Mouse (Mus musculus): Measurements from ENCODE around the gene Mnat1. TPM values are rescaled to one million over a fixed set of nuclear protein-coding genes. Genes with fewer than 3 reads are reported as not detected.
"Not testable (repeated sequence)": the region's sequence is repeated elsewhere in the genome, so short reads cannot be mapped to it uniquely, and the experiment has no call there.

The Mnat1 gene
- polyA plus RNA-seq, 1 experiment from 2014 or later: 36.6 TPM

DNA sequence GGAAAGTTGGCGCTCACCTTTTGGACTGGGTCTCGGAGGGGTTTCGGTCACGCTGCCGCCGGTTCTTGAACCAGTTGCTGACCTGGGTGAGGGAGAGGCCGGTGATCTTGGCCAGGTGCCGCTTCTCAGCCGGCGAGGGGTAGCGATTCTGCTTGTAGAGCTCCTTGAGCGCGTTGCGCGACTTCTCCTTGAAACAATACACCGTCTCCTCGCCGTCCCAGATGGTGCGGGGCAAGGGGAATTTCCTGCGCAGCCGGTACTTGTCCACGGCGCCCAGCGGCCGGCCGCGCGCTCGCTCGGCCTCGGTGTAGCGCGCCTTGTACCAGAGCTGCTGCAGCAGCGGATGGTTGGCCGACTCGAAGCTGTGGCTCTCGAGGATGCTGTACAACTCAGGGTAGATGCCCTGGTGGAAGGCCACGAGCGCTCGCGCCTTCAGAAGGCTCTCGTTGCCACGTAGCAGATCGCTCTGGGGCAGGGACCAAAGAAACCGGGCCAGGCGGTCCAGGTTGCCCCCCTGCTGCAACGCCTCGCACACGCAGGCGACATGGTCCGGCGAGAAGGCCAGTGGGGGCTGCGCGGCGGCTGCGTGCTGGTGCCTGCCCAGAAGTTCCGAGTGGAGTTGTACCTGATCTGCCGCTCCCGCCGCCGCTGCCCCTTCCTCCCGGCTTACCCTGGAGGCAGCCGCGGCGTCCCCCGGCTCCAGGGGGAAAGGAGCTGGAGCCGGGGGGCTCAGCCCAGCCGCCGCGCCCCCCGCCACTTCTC is 11.0 kb upstream of the Mnat1 start:
- Histone ChIP-seq H3K27me3 (ENCODE audit: control insufficient read depth, insufficient read depth, low read length) (no peaks in the 10 kb centered on the region), H3K36me3 (ENCODE audit: control insufficient read depth, insufficient read depth, low read length) (no peaks in the 10 kb centered on the region), H3K4me2 (replicated peaks; ENCODE audit: low read depth, low read length) (peak overlapping the region; percentile 99), H3K9ac (replicated peaks; ENCODE audit: low read depth, low read length) (peak overlapping the region; percentile 50), H3K9me3 (ENCODE audit: control insufficient read depth, low read depth, low read length) (no peaks in the 10 kb centered on the region), H3K4me1 (ENCODE audit: control insufficient read depth, insufficient read depth, low read length) (peaks cover 14% of the 10 kb centered on the region; the same call in 1 of the 2 replicates), H3K27ac (ENCODE audit: low read length) (peak overlapping the region; percentile 58), H3K4me3 (ENCODE audit: low read depth, low read length) (peak overlapping the region; percentile 71)
- ATAC-seq (ENCODE audit: insufficient number of reproducible peaks, insufficient read depth, low FRiP score, low read depth): peak; percentile 19
- under 1% methylated on average over 67 of the region's 71 CpGs for WGBS

DNA sequence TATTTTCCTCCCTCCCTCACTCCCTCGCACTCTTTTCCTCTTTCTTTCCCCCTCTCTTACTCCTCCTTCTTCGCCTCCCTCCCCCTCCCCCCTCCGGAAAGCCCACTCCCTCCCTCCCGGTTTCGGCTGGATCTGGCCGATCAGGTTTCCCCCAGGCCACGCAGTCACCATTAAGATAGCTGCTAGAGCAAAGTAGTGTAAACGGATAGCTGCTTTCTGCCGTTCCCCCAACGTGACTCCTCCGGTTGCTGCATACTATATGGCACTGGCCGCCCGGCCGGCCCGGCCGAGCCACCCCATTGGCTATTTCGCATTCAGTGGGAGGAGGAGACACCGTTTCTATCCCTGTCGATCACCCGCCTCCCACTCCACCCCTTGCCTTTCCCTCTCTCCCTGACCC is 10.3 kb upstream of the Mnat1 start, which contains the start of gene Six4:
Gene Six4 (minus strand): TSS at position 261 of the 400 bp plus-strand sequence.
- Histone ChIP-seq H3K9ac (replicated peaks; ENCODE audit: low read depth, low read length) (peak within 1 kb of the TSS; percentile 50), H3K4me2 (replicated peaks; ENCODE audit: low read depth, low read length) (peak within 1 kb of the TSS; percentile 99), H3K9me3 (ENCODE audit: control insufficient read depth, low read depth, low read length) (no peaks in the 10 kb centered on the region), H3K27ac (ENCODE audit: low read length) (peak within 1 kb of the TSS; percentile 58), H3K4me1 (ENCODE audit: control insufficient read depth, insufficient read depth, low read length) (peaks cover 14% of the 10 kb centered on the region; the same call in 1 of the 2 replicates), H3K27me3 (ENCODE audit: control insufficient read depth, insufficient read depth, low read length) (no peaks in the 10 kb centered on the region), H3K36me3 (ENCODE audit: control insufficient read depth, insufficient read depth, low read length) (no peaks in the 10 kb centered on the region), H3K4me3 (ENCODE audit: low read depth, low read length) (peak within 1 kb of the TSS; percentile 71)
- under 1% methylated on average over 20 of the region's 20 CpGs for WGBS
- peak; percentile 86 for ATAC-seq (ENCODE audit: insufficient number of reproducible peaks, insufficient read depth, low FRiP score, low read depth)

DNA sequence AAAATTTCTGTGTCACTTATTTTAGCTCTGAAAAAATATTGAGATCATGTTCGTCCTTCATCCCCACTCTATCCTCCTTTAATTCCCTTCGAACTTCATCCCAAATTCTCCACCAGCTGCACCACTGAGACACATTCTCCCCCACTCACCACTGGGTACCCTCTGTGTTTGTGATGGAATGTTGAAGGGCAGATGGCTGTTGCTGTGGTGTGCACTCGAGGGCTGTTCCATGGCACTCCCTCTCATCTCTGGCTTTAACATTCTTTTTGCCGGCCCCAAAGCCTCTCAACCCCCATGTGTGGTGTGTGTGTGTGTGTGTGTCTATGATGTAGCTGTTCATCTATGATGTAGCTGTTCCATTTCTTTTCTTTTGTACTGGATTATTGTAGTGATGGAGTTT is 1.7 kb downstream of the Mnat1 start:
- no peak overlapping the region for H3K4me2 ChIP-seq (replicated peaks; ENCODE audit: low read depth, low read length)
- no peak overlapping the region for H3K9ac ChIP-seq (replicated peaks; ENCODE audit: low read depth, low read length)
- H3K27ac ChIP-seq (ENCODE audit: low read length): no peak overlapping the region
- H3K27me3 ChIP-seq (ENCODE audit: control insufficient read depth, insufficient read depth, low read length): no peaks in the 10 kb centered on the region
- ATAC-seq (ENCODE audit: insufficient number of reproducible peaks, insufficient read depth, low FRiP score, low read depth): no peak
- no peak overlapping the region for H3K4me3 ChIP-seq (ENCODE audit: low read depth, low read length)
- 69% methylated on average over 4 of the region's 4 CpGs for WGBS
- H3K36me3 ChIP-seq (ENCODE audit: control insufficient read depth, insufficient read depth, low read length): no peaks in the 10 kb centered on the region
- H3K9me3 ChIP-seq (ENCODE audit: control insufficient read depth, low read depth, low read length): no peaks in the 10 kb centered on the region
- no peaks in the 10 kb centered on the region; the same call in none of the 2 replicates for H3K4me1 ChIP-seq (ENCODE audit: control insufficient read depth, insufficient read depth, low read length)

DNA sequence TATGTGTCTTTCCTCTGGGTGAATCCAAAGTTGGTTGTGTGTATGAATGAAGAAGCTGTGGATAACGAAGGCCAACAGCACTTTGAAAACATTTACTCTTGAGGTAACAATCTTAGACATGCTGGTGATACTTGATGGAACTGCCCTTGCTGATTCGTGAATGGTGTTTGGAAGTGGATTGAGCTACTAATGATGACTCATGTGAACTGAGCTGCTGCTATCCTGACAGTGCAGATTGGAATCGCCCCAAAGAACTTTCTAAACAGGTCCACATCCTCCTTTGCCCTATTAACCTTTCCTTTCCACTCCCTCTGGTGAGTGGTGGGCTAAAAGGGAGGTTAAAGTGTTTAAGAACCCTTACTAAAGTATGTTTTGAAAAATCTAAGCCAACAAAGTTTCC is 17.2 kb downstream of the Mnat1 start:
- Histone ChIP-seq H3K36me3 (ENCODE audit: control insufficient read depth, insufficient read depth, low read length) (no peaks in the 10 kb centered on the region), H3K4me1 (ENCODE audit: control insufficient read depth, insufficient read depth, low read length) (no peaks in the 10 kb centered on the region), H3K9ac (replicated peaks; ENCODE audit: low read depth, low read length) (no peak overlapping the region), H3K4me2 (replicated peaks; ENCODE audit: low read depth, low read length) (no peak overlapping the region), H3K9me3 (ENCODE audit: control insufficient read depth, low read depth, low read length) (no peaks in the 10 kb centered on the region), H3K27me3 (ENCODE audit: control insufficient read depth, insufficient read depth, low read length) (no peaks in the 10 kb centered on the region), H3K27ac (ENCODE audit: low read length) (no peak overlapping the region), H3K4me3 (ENCODE audit: low read depth, low read length) (no peak overlapping the region)
- no peak for ATAC-seq (ENCODE audit: insufficient number of reproducible peaks, insufficient read depth, low FRiP score, low read depth)
- 76% methylated on average over 3 of the region's 3 CpGs for WGBS

GRCm38 (mm10) chr12:73147236-73147635 is 23.7 kb downstream of the Mnat1 start:
- H3K4me2 ChIP-seq (replicated peaks; ENCODE audit: low read depth, low read length): no peak overlapping the region
- ATAC-seq (ENCODE audit: insufficient number of reproducible peaks, insufficient read depth, low FRiP score, low read depth): no peak
- 67% methylated on average over 3 of the region's 3 CpGs for WGBS
- H3K4me1 ChIP-seq (ENCODE audit: control insufficient read depth, insufficient read depth, low read length): no peaks in the 10 kb centered on the region
- no peak overlapping the region for H3K27ac ChIP-seq (ENCODE audit: low read length)
- no peaks in the 10 kb centered on the region for H3K36me3 ChIP-seq (ENCODE audit: control insufficient read depth, insufficient read depth, low read length)
- no peak overlapping the region for H3K9ac ChIP-seq (replicated peaks; ENCODE audit: low read depth, low read length)
- no peaks in the 10 kb centered on the region for H3K9me3 ChIP-seq (ENCODE audit: control insufficient read depth, low read depth, low read length)
- no peak overlapping the region for H3K4me3 ChIP-seq (ENCODE audit: low read depth, low read length)
- H3K27me3 ChIP-seq (ENCODE audit: control insufficient read depth, insufficient read depth, low read length): no peaks in the 10 kb centered on the region

DNA sequence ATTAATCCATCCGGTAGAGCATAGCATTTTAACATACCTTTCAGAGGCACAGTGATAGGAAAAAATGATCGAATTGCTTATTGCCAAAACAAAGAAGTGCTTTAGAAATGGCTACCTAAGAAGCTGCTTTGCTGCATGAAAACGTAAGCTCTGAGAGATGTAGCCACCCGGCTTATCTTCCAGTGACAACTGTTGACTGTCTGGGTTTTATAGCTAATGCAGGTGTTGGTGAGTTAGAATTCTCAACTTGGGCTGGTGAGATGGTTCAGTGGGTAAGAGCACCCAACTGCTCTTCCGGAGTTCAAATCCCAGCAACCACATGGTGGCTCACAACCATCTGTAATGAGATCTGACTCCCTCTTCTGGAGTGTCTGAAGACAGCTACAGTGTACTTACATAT is 27.5 kb downstream of the Mnat1 start:
- ATAC-seq (ENCODE audit: insufficient number of reproducible peaks, insufficient read depth, low FRiP score, low read depth); H3K27me3 ChIP-seq (ENCODE audit: control insufficient read depth, insufficient read depth, low read length); H3K9me3 ChIP-seq (ENCODE audit: control insufficient read depth, low read depth, low read length); H3K9ac ChIP-seq (replicated peaks; ENCODE audit: low read depth, low read length); H3K4me3 ChIP-seq (ENCODE audit: low read depth, low read length); H3K4me1 ChIP-seq (ENCODE audit: control insufficient read depth, insufficient read depth, low read length); H3K27ac ChIP-seq (ENCODE audit: low read length); H3K4me2 ChIP-seq (replicated peaks; ENCODE audit: low read depth, low read length); H3K36me3 ChIP-seq (ENCODE audit: control insufficient read depth, insufficient read depth, low read length): not testable (repeated sequence)
- 90% methylated on average over 5 of the region's 5 CpGs for WGBS

DNA sequence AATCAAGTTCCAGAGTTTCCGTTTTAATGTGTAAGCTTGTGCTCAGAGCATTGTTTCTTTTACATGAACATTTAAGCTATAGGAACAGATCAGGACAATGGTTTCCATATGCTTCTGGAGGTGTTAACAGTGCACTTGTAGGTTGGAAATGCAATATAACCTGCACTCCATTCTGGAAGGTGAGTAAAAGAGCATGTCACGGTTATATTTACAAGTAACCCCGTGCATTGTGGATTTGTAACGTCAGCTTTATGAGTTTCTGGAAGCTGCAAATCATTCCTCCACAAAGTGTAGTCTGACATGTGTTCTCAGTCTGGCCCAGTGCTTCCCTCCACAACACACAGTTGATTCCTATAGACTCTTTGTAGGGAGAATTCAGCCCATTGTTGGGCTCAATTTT is 30.6 kb downstream of the Mnat1 start:
- H3K4me2 ChIP-seq (replicated peaks; ENCODE audit: low read depth, low read length): no peak overlapping the region
- no peak for ATAC-seq (ENCODE audit: insufficient number of reproducible peaks, insufficient read depth, low FRiP score, low read depth)
- no peaks in the 10 kb centered on the region for H3K4me1 ChIP-seq (ENCODE audit: control insufficient read depth, insufficient read depth, low read length)
- no peaks in the 10 kb centered on the region for H3K9me3 ChIP-seq (ENCODE audit: control insufficient read depth, low read depth, low read length)
- 75% methylated on average over 4 of the region's 4 CpGs for WGBS
- no peaks in the 10 kb centered on the region for H3K27me3 ChIP-seq (ENCODE audit: control insufficient read depth, insufficient read depth, low read length)
- no peak overlapping the region for H3K27ac ChIP-seq (ENCODE audit: low read length)
- no peak overlapping the region for H3K9ac ChIP-seq (replicated peaks; ENCODE audit: low read depth, low read length)
- H3K4me3 ChIP-seq (ENCODE audit: low read depth, low read length): no peak overlapping the region
- H3K36me3 ChIP-seq (ENCODE audit: control insufficient read depth, insufficient read depth, low read length): no peaks in the 10 kb centered on the region

- Histone ChIP-seq H3K4me2 (replicated peaks; ENCODE audit: low read depth, low read length) (no peak overlapping the region), H3K27ac (ENCODE audit: low read length) (no peak overlapping the region), H3K9me3 (ENCODE audit: control insufficient read depth, low read depth, low read length) (no peaks in the 10 kb centered on the region), H3K9ac (replicated peaks; ENCODE audit: low read depth, low read length) (no peak overlapping the region), H3K36me3 (ENCODE audit: control insufficient read depth, insufficient read depth, low read length) (no peaks in the 10 kb centered on the region), H3K4me3 (ENCODE audit: low read depth, low read length) (no peak overlapping the region), H3K4me1 (ENCODE audit: control insufficient read depth, insufficient read depth, low read length) (no peaks in the 10 kb centered on the region), H3K27me3 (ENCODE audit: control insufficient read depth, insufficient read depth, low read length) (no peaks in the 10 kb centered on the region)
- ATAC-seq (ENCODE audit: insufficient number of reproducible peaks, insufficient read depth, low FRiP score, low read depth): no peak
- WGBS: 57% methylated on average over 4 of the region's 4 CpGs
These were observed 36.8 kb downstream of the Mnat1 start for GRCm38 (mm10) chr12:73160341-73160740.

Measured in stomach, embryonic 14.5 days (tissue).